Mouse (Mus musculus): ENCODE results near the gene Leprot.

GRCm38 (mm10) chr4:101637472-101637871 is 10.0 kb upstream of the Leprot start:
- TF ChIP-seq GATA1 (IDR thresholded peaks at IDR 0.05; ENCODE audit: borderline replicate concordance, low read length) (no peak), CTCF (IDR thresholded peaks at IDR 0.05; ENCODE audit: low read depth, low read length) (no peak), TAL1 (conservative IDR thresholded peaks at IDR 0.05; ENCODE audit: low read depth, low read length) (no peak), POLR2AphosphoS5 (IDR thresholded peaks at IDR 0.05; ENCODE audit: insufficient replicate concordance, low read depth, low read length) (no peak)
